Mouse (Mus musculus) lung, postnatal 0 days (tissue): ENCODE measurements around the gene Cgnl1.

Experiments used
- CTCF ChIP-seq: IDR thresholded peaks from 2 replicates; pipeline ENCODE4 v1.5.1; 2016; ENCODE audit warnings: antibody characterized with exemption, mild to moderate bottlenecking
- EP300 ChIP-seq: IDR thresholded peaks from 2 replicates; pipeline ENCODE4 v1.6.1; 2016; ENCODE audit warnings: antibody characterized with exemption, mild to moderate bottlenecking, control low read depth

DNA sequence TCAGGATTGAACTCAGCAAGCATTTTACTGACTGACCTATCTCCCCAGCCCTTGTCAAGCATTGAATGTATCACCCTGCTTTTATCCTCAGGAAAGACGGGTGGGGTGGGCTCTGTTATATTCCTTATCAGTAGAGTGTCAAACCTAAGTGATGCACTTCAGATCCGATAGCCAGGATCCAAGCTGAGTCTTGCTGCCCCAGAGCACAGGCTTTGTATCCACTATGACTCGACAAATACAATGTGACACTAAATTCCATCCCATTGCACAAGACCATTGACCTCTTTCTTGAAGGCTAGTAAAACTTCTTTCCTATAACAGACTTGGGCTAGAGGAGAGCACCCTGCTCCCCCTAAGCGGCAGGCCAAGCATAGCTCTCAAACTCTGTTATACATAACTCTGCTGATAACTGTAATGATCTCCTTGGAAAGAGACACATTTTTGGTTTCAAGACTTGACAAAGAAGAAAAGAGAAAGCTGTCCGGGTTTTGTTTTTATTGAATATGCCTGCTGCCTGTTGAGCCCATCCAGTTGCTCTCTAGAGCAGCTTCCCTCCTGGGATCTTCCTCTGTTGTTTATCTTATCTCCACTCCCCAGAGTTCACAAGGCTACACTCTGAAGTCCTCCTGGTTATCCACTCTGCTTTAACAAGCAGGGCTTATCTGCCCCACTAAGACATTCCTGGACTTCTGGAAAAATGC is 94.3 kb downstream of the Cgnl1 start:
- no peak for TF ChIP-seq CTCF
- TF ChIP-seq EP300: no peak
